Mouse (Mus musculus) lung, postnatal 0 days (tissue): ENCODE results near the gene Ddx49.

Experiments
- CTCF ChIP-seq: IDR thresholded peaks from 2 replicates; pipeline ENCODE4 v1.5.1; 2016; ENCODE audit warnings: antibody characterized with exemption, mild to moderate bottlenecking
- EP300 ChIP-seq: IDR thresholded peaks from 2 replicates; pipeline ENCODE4 v1.6.1; 2016; ENCODE audit warnings: antibody characterized with exemption, mild to moderate bottlenecking, control low read depth

DNA sequence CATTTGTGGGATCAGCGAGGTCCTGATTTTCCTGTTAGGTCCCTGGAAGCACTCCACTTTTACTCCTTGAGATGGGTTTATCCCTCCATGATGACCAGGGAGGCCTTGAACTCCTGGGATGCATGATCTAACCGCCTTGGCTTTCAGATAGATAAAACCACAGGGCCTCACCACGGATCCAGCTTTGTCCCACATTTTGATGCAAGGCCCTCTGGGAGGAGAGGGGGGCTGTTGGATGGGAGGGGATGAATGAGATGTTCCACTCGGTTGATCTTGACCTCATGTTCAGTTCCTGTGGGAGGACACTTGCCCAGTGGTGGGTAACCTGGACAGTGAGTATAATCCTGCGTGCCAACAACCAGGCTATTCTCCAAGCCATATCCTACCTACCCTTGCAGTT lies 17.9 kb downstream of the Ddx49 start:
- no peak for TF ChIP-seq CTCF
- TF ChIP-seq EP300, result no peak
